ENCODE assay signal across 13 mouse cellular contexts in the genomic region with DNA sequence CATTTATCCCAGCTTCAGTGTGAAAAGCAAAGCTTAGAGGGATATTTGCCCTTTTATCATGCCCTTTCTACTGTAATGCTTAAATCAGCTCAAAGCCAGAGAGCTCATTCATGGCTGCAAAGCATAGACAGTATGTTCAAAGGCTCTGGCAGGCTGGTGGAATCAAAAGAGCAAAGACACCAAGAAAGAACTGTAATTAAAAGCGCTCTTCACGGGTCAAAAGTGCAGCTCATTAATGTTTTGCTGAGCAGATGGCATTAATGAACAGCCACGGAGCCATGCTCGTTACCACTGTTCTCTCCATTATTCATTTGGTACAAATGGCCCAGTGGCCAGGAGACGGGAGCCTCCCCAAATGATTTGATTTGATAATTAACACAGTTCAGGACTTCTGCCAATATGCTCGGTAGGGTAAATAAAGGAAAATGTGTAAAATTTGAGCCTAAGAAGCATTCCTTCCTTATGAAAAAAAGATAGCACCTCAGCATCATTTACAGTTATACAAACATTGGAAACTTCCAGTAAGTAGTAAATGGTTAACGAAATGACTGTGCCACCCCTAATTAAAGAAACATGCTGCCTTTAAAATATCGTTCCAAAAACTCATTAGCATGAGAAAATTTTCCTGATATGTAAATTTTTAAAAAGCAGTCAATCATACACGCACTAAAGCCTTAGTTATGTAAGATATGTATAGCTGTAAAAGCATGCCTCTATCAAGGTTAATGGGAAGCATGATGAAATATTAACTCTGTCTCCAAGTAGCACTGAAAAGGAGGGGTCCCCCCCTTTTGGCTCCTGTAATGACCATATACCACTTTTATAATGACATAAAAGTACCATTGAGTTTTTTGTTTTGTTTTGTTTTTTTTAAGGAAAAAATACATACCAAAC. TPM values are rescaled to one million over a fixed set of nuclear protein-coding genes. Genes with fewer than 3 reads are reported as not detected.
DNase-seq lines count a peak whose midpoint lies in the region; ATAC-seq and TF ChIP-seq lines count a peak whose summit lies in the region.
"Had no signal": no experiment of that assay in that cellular context is flagged by ENCODE, and none has a peak within 500 bp of the region (broad histone marks: within the 10 kb centered on the region; RNA-seq: fewer than 3 reads in every experiment).

No protein-coding gene starts in this region.

- 73% methylated on average over 9 of the region's 9 CpGs for WGBS in midbrain, embryonic 11.5 days
- WGBS in midbrain, embryonic 10.5 days, result 76% methylated on average over 9 of the region's 9 CpGs
- WGBS in hindbrain, postnatal 0 days, result 41% methylated on average over 9 of the region's 9 CpGs
- WGBS in small intestine, adult 2 months, result 27% methylated on average over 9 of the region's 9 CpGs

- H3K4me3 ChIP-seq in midbrain, embryonic 11.5 days (ENCODE audit: low read depth, low read length), result no peak overlapping the region
- H3K4me3 ChIP-seq in midbrain, embryonic 10.5 days, result no peak overlapping the region
- H3K4me3 ChIP-seq in hindbrain, postnatal 0 days (ENCODE audit: low read length), result no peak overlapping the region
- H3K4me3 ChIP-seq in small intestine, adult 2 months (ENCODE audit: low read depth, low read length), result no peak overlapping the region
- H3K4me3 ChIP-seq: heart, embryonic 15.5 days; liver, embryonic 13.5 days had no signal

- H3K36me3 ChIP-seq in midbrain, embryonic 11.5 days (ENCODE audit: control insufficient read depth, insufficient read depth, low read length), result no peaks in the 10 kb centered on the region
- no peaks in the 10 kb centered on the region for H3K36me3 ChIP-seq in midbrain, embryonic 10.5 days
- no peaks in the 10 kb centered on the region for H3K36me3 ChIP-seq in hindbrain, postnatal 0 days (ENCODE audit: insufficient read depth, low read length)
- H3K36me3 ChIP-seq in small intestine, adult 2 months (ENCODE audit: control insufficient read depth, insufficient read depth, low read length), result no peaks in the 10 kb centered on the region
- H3K36me3 ChIP-seq: heart, embryonic 15.5 days; liver, embryonic 13.5 days had no signal

- H3K27me3 ChIP-seq in midbrain, embryonic 11.5 days (ENCODE audit: control insufficient read depth, insufficient read depth, low read length), result no peaks in the 10 kb centered on the region
- no peaks in the 10 kb centered on the region for H3K27me3 ChIP-seq in midbrain, embryonic 10.5 days (ENCODE audit: low read depth, poor library complexity, severe bottlenecking)
- no peaks in the 10 kb centered on the region for H3K27me3 ChIP-seq in hindbrain, postnatal 0 days (ENCODE audit: insufficient read depth, low read length)
- no peaks in the 10 kb centered on the region for H3K27me3 ChIP-seq in small intestine, adult 2 months (ENCODE audit: control insufficient read depth, insufficient read depth, low read length)
- H3K27me3 ChIP-seq: heart, embryonic 15.5 days; liver, embryonic 13.5 days had no signal

- H3K27ac ChIP-seq in midbrain, embryonic 11.5 days (ENCODE audit: low read depth, low read length), result no peak overlapping the region
- no peak overlapping the region for H3K27ac ChIP-seq in midbrain, embryonic 10.5 days (replicated peaks)
- no peak overlapping the region for H3K27ac ChIP-seq in hindbrain, postnatal 0 days
- peak overlapping the region; percentile 24; the same call in 1 of the 2 replicates for H3K27ac ChIP-seq in small intestine, adult 2 months (ENCODE audit: insufficient read depth, low read depth, low read length)
- H3K27ac ChIP-seq: liver, embryonic 13.5 days had no signal

- ATAC-seq in midbrain, embryonic 11.5 days (ENCODE audit: low FRiP score), result peak; percentile 80
- ATAC-seq in hindbrain, postnatal 0 days, result 0 out of 2 replicates have a peak, but pooled peaks have one; percentile 49

- H3K9ac ChIP-seq in midbrain, embryonic 11.5 days (ENCODE audit: low read length), result no peak overlapping the region
- no peak overlapping the region for H3K9ac ChIP-seq in hindbrain, postnatal 0 days (replicated peaks; ENCODE audit: low read length)
- H3K9ac ChIP-seq: heart, embryonic 15.5 days; liver, embryonic 13.5 days had no signal

- H3K4me1 ChIP-seq in midbrain, embryonic 11.5 days (ENCODE audit: control insufficient read depth, insufficient read depth, low read length), result no peaks in the 10 kb centered on the region
- H3K4me1 ChIP-seq in midbrain, embryonic 10.5 days, result 0 out of 2 replicates have a peak, but pooled peaks cover 3% of the 10 kb centered on the region
- H3K4me1 ChIP-seq in hindbrain, postnatal 0 days (ENCODE audit: insufficient read depth, low read length), result no peaks in the 10 kb centered on the region
- H3K4me1 ChIP-seq in small intestine, adult 2 months (ENCODE audit: control insufficient read depth, insufficient read depth, insufficient read length, low read length), result peaks cover 8% of the 10 kb centered on the region; the same call in 1 of the 2 replicates

- no peaks in the 10 kb centered on the region for H3K9me3 ChIP-seq in midbrain, embryonic 11.5 days (ENCODE audit: control insufficient read depth, low read length)
- H3K9me3 ChIP-seq in midbrain, embryonic 10.5 days (replicated peaks), result no peaks in the 10 kb centered on the region
- H3K9me3 ChIP-seq in hindbrain, postnatal 0 days (ENCODE audit: low read length), result no peaks in the 10 kb centered on the region
- H3K9me3 ChIP-seq: heart, embryonic 15.5 days; liver, embryonic 13.5 days had no signal

- no peak for TF ChIP-seq POLR2A in small intestine, adult 2 months (IDR thresholded peaks at IDR 0.05; ENCODE audit: low read depth, low read length)

- no peak for DNase-seq in midbrain, embryonic 11.5 days (ENCODE audit: low spot score, missing footprints)
- DNase-seq in midbrain, embryonic 10.5 days (ENCODE audit: low spot score), result no peak
- peak; percentile 38 for DNase-seq in hindbrain, postnatal 0 days (ENCODE audit: low spot score)
- peak; percentile 76 to 87 for DNase-seq in kidney, postnatal 25 days
- DNase-seq in cerebellum, adult 9-11 months, result no peak
- no peak for DNase-seq in urinary bladder, postnatal 36 days (ENCODE audit: low spot score in 2 of 2)
- DNase-seq in cerebellum, postnatal 14 days, result no peak
- DNase-seq: liver, embryonic 13.5 days had no signal

- no peak for TF ChIP-seq CTCF in hindbrain, postnatal 0 days (IDR thresholded peaks at IDR 0.05; ENCODE audit: low read depth)
- TF ChIP-seq CTCF in small intestine, adult 2 months (IDR thresholded peaks at IDR 0.05; ENCODE audit: extremely low read depth, insufficient read length, insufficient replicate concordance, low read depth, low read length), result no peak

- no peak overlapping the region for H3K4me2 ChIP-seq in midbrain, embryonic 11.5 days
- no peak overlapping the region for H3K4me2 ChIP-seq in hindbrain, postnatal 0 days (ENCODE audit: low read depth, low read length)
- H3K4me2 ChIP-seq: heart, embryonic 15.5 days; liver, embryonic 13.5 days had no signal

RNA-seq across cellular contexts. Expression of gene Gm47985, which starts 24.1 kb away (rescaled TPM):
- 0.52 and 0.75 TPM in 2 replicates for polyA plus RNA-seq in midbrain, embryonic 11.5 days (2014; fragmentation: Nextera tagmentation; extraction: Ambion mirVana)
- polyA plus RNA-seq in midbrain, embryonic 10.5 days (2016; fragmentation: Nextera tagmentation; extraction: Ambion mirVana), result 0.09 and 0.23 TPM in 2 replicates
- total RNA-seq in hindbrain, postnatal 0 days (2014; rRNA removed), result not detected in 2 replicates
- polyA plus RNA-seq in hindbrain, postnatal 0 days (2015; fragmentation: Nextera tagmentation; extraction: Ambion mirVana), result not detected in 2 replicates
- 0.09 TPM in 1 of 2 replicates, not detected in the other for polyA plus RNA-seq in small intestine, adult 2 months (2012; rRNA removed)
- total RNA-seq: layer of hippocampus, postnatal 14 days had no signal

RNA-seq across cellular contexts. Expression of gene Gm8947, which starts 34.0 kb away (rescaled TPM):
- 0.18 and 0.42 TPM in 2 replicates for polyA plus RNA-seq in midbrain, embryonic 11.5 days (2014; fragmentation: Nextera tagmentation; extraction: Ambion mirVana)
- polyA plus RNA-seq in midbrain, embryonic 10.5 days (2016; fragmentation: Nextera tagmentation; extraction: Ambion mirVana), result 0.22 and 0.23 TPM in 2 replicates
- not detected in 2 replicates for total RNA-seq in hindbrain, postnatal 0 days (2014; rRNA removed)
- not detected in 2 replicates for polyA plus RNA-seq in hindbrain, postnatal 0 days (2015; fragmentation: Nextera tagmentation; extraction: Ambion mirVana)
- 0.16 TPM in 1 of 2 replicates, not detected in the other for polyA plus RNA-seq in small intestine, adult 2 months (2012; rRNA removed)
- total RNA-seq: layer of hippocampus, postnatal 14 days had no signal
- polyA plus RNA-seq: heart, embryonic 15.5 days had no signal

RNA-seq across cellular contexts. Expression of gene Gm47995, which starts 40.0 kb away (rescaled TPM):
- 0.36 TPM in 1 of 2 replicates, not detected in the other for polyA plus RNA-seq in midbrain, embryonic 11.5 days (2014; fragmentation: Nextera tagmentation; extraction: Ambion mirVana)
- not detected in 2 replicates for polyA plus RNA-seq in midbrain, embryonic 10.5 days (2016; fragmentation: Nextera tagmentation; extraction: Ambion mirVana)
- total RNA-seq in hindbrain, postnatal 0 days (2014; rRNA removed), result not detected in 2 replicates
- not detected in 2 replicates for polyA plus RNA-seq in hindbrain, postnatal 0 days (2015; fragmentation: Nextera tagmentation; extraction: Ambion mirVana)
- 0.27 and 0.42 TPM in 2 replicates for polyA plus RNA-seq in small intestine, adult 2 months (2012; rRNA removed)
- total RNA-seq: layer of hippocampus, postnatal 14 days had no signal
- polyA plus RNA-seq: embryonic facial prominence, embryonic 11.5 days; heart, embryonic 15.5 days had no signal

RNA-seq across cellular contexts. Expression of gene 3110040M04Rik, which starts 45.7 kb away (rescaled TPM):
- 0.38 TPM in 1 of 2 replicates, not detected in the other for polyA plus RNA-seq in midbrain, embryonic 11.5 days (2014; fragmentation: Nextera tagmentation; extraction: Ambion mirVana)
- not detected in 2 replicates for polyA plus RNA-seq in midbrain, embryonic 10.5 days (2016; fragmentation: Nextera tagmentation; extraction: Ambion mirVana)
- not detected in 2 replicates for total RNA-seq in hindbrain, postnatal 0 days (2014; rRNA removed)
- polyA plus RNA-seq in hindbrain, postnatal 0 days (2015; fragmentation: Nextera tagmentation; extraction: Ambion mirVana), result not detected in 2 replicates
- 1.3 TPM in 1 of 2 replicates, not detected in the other for polyA plus RNA-seq in small intestine, adult 2 months (2012; rRNA removed)
- total RNA-seq: layer of hippocampus, postnatal 14 days had no signal
- polyA plus RNA-seq: embryonic facial prominence, embryonic 11.5 days; heart, embryonic 15.5 days had no signal

RNA-seq across cellular contexts. Expression of gene Gm47996, which starts 51.7 kb away (rescaled TPM):
- polyA plus RNA-seq in midbrain, embryonic 11.5 days (2014; fragmentation: Nextera tagmentation; extraction: Ambion mirVana), result not detected in 2 replicates
- polyA plus RNA-seq in midbrain, embryonic 10.5 days (2016; fragmentation: Nextera tagmentation; extraction: Ambion mirVana), result 0.15 TPM in 1 of 2 replicates, not detected in the other
- total RNA-seq in hindbrain, postnatal 0 days (2014; rRNA removed), result not detected in 2 replicates
- not detected in 2 replicates for polyA plus RNA-seq in hindbrain, postnatal 0 days (2015; fragmentation: Nextera tagmentation; extraction: Ambion mirVana)
- polyA plus RNA-seq in small intestine, adult 2 months (2012; rRNA removed), result 0.13 TPM in 1 of 2 replicates, not detected in the other
- total RNA-seq: layer of hippocampus, postnatal 14 days; megakaryocyte, adult 5-6 weeks had no signal
- polyA plus RNA-seq: embryonic facial prominence, embryonic 11.5 days; heart, embryonic 15.5 days had no signal

Comparison
In these comparisons a context has a peak if more than half of its experiments do, and no peak if none do; other contexts are left out.
1. DNase-seq: peak in hindbrain, postnatal 0 days (single experiment) and kidney, postnatal 25 days (2 of 2); none in midbrain, embryonic 11.5 days (single experiment), midbrain, embryonic 10.5 days (single experiment), cerebellum, adult 9-11 months (single experiment), urinary bladder, postnatal 36 days (0 of 2) and cerebellum, postnatal 14 days (0 of 2).